Mouse (Mus musculus) right cerebral cortex, adult 18-20 months (tissue): ENCODE results near the gene Stra6l.

Experiments
- DNase-seq: peaks from one replicate; pipeline ENCODE4 v3.0.0; 2022; ENCODE audit warnings: mixed read lengths

Stra6l gene

DNA sequence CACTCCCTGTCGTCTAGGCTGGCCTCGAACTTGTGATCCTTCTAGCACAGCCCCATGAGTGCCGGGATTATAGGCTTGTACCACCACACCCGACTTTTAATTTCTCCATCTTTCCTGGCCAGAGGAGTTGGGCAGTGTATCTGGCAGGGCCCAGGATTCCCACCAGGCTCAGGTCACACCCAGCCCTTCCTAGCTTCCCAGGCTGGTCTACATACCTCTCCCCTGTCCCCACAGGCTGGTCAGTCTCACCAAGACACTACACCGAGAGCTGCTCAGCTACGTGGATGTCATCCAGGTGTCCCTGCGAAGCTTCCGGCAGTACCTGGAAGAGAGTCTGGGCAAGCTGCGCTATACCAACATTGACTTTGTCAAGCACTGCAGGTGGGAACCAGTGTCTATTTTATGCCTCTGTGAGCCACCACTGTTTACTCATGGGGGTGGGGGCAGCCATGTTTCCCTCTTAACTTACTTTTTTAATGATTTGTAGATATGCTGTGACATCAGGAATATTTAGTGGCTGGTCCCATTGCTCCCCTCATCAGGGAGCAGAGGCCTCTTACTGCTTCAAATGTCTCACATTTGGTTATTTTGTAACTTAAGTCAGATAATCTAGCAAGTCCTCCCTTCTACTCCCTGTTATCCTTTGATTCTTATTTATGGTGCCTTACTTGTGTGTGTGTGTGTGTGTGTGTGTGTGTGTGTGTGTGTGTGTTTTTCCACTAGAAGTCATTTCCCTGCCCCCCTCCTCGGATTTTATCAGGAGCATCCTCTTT, 73.4 kb downstream of the Stra6l start:
- no peak for DNase-seq

DNA sequence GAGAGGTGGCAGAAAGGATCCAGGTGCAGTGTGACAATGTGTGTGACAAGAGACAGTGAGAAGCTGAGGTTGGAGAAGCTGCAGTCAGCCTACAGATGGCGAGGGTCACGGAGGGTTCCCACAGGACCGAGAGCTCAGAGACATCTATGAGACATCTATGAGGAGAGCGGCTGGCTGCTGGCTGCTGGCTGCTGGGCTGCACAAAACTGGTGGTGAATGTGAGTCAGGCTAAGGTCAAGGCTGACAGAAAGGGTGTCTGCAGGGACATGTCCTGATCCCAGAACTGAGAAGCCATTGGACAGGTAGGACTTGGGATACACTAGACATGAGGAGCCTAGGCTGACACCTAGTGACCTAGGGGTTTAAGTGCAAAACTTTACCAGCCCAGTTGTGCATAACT, 75.5 kb downstream of the Stra6l start:
- no peak for DNase-seq

DNA sequence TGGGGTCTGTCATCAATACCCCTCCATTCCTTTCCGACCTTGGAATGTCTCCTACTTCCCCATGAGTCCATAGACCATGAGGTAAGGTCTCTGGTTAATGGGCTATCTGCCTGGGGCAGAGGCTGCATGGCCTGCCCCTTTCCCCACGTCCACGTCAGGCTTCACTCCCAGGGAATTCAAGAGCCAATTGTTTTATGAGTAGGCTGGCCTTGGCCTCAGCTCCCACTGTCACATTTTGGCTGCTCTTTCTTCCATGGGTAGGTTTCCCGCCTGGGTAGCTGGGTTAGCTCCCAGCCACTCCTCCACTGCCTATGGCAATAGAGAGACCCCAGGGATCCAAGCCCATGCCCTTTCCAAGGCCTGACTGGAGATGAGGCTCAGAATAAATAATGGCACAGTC, 80.1 kb downstream of the Stra6l start:
- DNase-seq = no peak
